Mouse (Mus musculus): ENCODE results near the gene Gm17521. TPM values are rescaled to one million over a fixed set of nuclear protein-coding genes. Genes with fewer than 3 reads are reported as not detected.

Gene Gm17521
- total RNA-seq (2023), result not detected

GRCm38 (mm10) chrX:123029569-123029968 lies at the start of gene Gm17521:
Gm17521 (minus strand) TSS chrX:123029669.

Other genes starting within 250 kb of the Gm17521 start
- 1.00 TPM for gene Cldn34c1, start 73.8 kb upstream of the Gm17521 start, total RNA-seq (2023)
- not detected for gene Srsx, start 192.8 kb upstream of the Gm17521 start, total RNA-seq (2023)
- not detected for gene Gm17577, start 217.2 kb upstream of the Gm17521 start, total RNA-seq (2023)

Data from CD4-positive naive resting alpha-beta T cell, adult 76 days (primary cell).